Mouse (Mus musculus) brain, embryonic 14.5 days (tissue): ENCODE measurements around the gene Dlx6. TPM values are rescaled to one million over a fixed set of nuclear protein-coding genes. Genes with fewer than 3 reads are reported as not detected.

Experiments
- DNase-seq: peaks from one replicate; pipeline ENCODE4 v3.0.0-alpha.2; 2011; ENCODE audit warnings: low read depth
- CTCF ChIP-seq: fragments of 200-500 bp; IDR thresholded peaks from 2 replicates; pipeline ENCODE4 v1.5.1; 2012; ENCODE audit warnings: inconsistent platforms, mild to moderate bottlenecking, moderate library complexity, borderline replicate concordance; ENCODE audit not compliant: insufficient read depth, insufficient read length; ENCODE audit errors: extremely low read depth
- POLR2A ChIP-seq: fragments of 200-500 bp; IDR thresholded peaks from 2 replicates; pipeline ENCODE4 v1.6.1; 2012; ENCODE audit warnings: mild to moderate bottlenecking, inconsistent platforms, borderline replicate concordance; ENCODE audit not compliant: poor library complexity, insufficient read depth, insufficient read length, severe bottlenecking; ENCODE audit errors: extremely low read depth
- polyA plus RNA-seq: library from polyadenylated mRNA; depleted of rRNA; stranded (reverse); fragments of >200 nt; gene quantifications from 2 replicates; pipeline ENCODE4 v1.2.3, GENCODE M21; 2012

Gene Dlx6
- polyA plus RNA-seq, 1 experiment: 13.2 TPM

DNA sequence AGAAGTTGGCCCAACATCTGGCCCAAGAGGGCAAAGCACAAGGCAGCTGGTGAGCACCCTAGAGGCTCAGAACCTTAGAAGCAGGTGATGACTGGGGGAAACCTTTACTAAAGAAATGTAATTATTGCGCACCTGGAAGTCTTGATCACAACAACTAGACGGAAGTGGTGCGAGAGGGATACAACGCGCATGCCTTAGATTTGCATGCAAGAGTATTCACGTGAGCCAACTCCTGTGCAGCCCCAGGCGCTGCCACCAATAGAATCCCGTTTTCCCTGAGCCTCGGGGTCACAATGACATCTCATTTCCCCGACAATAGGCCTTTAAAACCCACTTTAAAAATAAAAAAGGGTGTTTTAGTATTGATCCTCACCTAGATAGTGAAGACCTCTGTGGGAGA, 12.0 kb upstream of the Dlx6 start:
- TF ChIP-seq POLR2A: no peak
- no peak for TF ChIP-seq CTCF
- peak; percentile 63 for DNase-seq

DNA sequence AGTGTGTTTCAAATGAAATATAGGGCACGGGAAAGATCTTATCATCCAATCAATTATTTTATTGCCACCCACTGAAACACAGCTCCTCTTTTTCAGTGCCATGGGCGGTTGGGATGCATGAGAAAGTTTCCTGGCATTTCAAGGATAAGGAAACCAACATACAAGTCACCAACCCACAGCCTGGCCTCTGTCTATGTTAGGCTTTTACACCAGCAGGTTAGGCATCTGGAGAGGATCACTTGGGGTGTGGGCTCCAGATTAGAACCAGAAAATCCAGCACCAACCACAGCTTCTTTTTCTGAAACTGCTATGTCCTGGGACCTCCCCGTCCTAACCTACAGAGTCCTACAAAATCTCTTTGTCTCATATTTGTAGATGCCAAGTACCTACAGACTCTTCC, 10.2 kb upstream of the Dlx6 start:
- no peak for TF ChIP-seq POLR2A
- TF ChIP-seq CTCF: no peak
- DNase-seq: no peak

DNA sequence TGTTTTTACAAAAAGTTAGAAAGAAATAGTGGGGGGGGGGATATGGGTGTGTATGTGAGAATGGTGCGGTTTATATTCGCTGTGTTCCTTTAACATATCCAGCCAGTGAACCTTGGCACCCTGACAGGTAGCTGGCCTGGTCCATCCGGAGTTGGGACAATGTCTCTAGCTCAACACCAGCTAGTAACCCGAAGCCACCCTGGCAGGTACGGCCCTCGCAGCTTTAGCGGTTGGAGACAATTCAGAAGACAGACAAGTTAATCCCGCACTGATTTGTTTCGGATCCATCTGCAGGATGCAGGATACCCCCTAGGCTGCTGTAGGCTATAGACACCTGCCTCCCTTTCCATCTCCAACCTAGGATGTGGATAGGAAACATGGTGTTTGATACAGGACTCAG, 9.0 kb upstream of the Dlx6 start:
- no peak for TF ChIP-seq POLR2A
- no peak for DNase-seq

DNA sequence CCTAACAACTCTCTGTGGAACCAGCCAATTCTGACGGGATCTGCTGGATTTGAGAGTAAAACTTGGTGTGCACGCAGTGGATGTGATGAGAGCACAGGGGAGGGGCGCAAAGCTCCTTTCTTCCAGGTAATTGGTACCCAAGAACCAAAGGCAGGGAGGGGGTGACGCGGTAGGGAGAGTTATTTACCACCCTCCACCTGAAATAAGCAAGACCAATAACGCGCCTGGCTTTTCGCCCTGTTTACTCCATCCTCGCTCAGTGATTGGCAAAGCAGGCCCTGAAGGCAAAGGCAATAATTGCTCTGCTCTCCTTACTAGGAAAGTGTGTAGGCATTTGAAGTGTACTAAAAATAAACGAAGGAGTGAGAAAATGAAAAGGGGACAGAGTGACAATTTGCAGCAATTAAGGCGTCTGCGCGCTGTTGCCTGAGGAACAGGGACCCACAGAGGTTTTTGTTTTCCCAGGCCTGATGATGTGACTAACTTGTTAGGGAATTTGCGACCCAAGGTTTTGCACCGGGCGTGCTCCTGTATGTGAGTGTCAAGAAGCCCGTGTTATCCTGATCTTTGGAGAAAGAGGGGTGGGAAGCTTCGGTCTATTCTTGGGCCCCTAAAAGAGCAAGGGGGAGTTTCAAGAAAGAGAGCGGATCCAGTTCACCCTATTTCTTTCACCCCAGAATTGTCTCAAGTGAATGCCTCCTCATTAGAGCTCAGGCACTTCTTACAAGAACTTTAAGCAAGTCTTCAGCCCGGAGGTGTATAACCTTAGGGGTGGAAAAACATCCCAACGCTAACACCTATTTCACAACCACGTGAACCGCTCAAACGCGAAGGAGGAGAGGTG, 8.0 kb upstream of the Dlx6 start:
- no peak for TF ChIP-seq POLR2A
- no peak for TF ChIP-seq CTCF
- DNase-seq: peak; percentile 64

DNA sequence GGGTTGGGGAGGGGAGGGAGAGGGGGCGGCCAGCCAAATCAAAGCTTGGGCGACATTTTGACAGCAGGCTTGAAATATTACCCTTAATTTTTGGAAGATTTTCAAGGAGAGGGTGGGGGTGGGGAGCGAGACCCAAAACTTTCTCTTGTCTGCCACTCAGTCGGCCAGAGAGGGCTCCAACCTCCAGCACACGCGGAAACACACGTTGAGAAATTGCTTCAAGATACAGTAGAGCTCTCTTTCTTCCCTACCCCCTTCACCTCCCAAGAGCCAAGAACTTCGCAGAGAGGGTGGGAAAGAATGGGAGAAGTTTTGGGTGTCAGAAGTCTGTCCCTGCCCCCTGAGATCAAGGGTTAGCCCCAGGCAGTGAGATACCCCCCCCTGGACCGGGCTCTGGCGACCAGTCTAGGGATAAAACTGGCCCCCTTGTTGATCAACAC, 7.4 kb upstream of the Dlx6 start:
- no peak for DNase-seq
- TF ChIP-seq POLR2A (no peak), CTCF (no peak)

DNA sequence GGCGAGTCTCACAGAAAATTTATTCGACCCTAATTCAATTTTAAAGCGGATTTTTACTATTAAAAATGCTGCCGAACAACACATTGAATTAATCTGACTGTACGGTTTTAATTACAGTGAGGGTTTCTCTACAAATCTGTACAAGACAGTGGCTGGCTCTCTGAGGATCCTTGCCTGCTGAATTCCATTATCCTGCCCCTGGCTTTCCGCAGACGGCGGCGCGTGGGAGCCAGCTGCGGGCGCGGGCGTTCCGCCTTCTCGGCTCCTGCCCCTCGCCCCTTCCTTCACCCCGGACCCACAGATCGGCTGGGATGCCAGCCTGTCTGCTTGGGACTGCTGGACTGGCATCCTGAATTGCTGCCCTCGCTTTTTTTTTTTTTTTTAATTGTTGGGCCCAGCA, 6.8 kb upstream of the Dlx6 start:
- TF ChIP-seq CTCF (no peak), POLR2A (no peak)
- peak; percentile 43 for DNase-seq

DNA sequence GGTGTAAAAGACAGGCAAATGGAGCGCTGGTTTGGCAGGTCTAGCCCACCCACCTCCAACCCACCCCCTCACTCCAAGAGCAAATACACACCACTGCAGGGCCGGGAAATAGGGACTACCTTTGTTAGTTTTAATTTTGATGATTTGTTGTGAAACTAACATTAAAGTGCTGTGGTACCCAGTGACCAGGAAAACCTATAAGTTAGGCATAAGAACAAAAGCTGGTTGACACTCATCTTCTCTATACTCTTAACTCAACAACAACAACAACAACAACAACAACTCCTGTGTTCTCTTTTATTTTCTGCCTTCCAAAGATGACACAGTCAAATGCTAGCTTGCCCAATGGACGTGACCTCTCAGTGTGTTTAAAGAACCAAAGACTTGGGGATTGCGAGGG, 6.3 kb upstream of the Dlx6 start:
- TF ChIP-seq CTCF (no peak), POLR2A (no peak)
- no peak for DNase-seq

DNA sequence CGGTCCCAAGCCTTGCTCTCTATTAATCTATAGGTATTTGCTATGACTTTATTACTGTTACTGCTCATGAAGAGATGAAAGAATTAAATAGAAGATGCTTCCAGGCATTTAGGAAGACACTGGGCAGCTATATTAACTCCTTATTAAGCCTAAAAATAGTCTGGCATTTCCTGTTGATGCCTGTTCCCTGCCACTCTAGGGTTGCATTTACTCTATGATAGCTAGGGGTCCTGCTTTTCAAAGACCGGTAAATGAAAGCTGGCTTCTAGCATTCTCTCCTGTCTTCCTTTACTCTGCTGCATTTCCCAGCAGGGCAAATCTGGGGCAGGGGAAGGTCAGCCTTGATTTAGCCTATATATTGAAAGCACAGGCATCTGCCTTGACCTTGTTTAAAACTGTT, 5.4 kb upstream of the Dlx6 start:
- peak; percentile 33 for DNase-seq
- no peak for TF ChIP-seq POLR2A
- no peak for TF ChIP-seq CTCF

DNA sequence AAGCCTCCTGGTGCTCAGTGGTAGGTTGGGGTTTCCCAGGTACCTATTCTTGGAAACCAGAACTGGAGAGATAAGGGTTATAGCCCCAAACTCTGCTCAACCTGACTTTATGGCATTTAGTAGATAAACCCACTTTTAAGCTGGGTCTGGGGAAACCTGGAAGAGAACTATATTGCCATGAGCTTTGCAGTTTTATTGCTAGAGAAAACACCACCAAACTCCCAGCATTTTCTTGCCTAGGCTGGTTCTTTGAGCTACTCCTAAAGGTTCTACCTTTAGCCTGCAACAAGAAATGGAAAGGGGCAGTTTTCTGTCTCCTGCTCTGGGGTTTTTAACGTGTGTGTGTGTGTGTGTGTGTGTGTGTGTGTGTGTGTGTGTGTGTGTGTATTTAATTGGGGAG, 4.6 kb upstream of the Dlx6 start:
- DNase-seq: no peak
- TF ChIP-seq CTCF: no peak

DNA sequence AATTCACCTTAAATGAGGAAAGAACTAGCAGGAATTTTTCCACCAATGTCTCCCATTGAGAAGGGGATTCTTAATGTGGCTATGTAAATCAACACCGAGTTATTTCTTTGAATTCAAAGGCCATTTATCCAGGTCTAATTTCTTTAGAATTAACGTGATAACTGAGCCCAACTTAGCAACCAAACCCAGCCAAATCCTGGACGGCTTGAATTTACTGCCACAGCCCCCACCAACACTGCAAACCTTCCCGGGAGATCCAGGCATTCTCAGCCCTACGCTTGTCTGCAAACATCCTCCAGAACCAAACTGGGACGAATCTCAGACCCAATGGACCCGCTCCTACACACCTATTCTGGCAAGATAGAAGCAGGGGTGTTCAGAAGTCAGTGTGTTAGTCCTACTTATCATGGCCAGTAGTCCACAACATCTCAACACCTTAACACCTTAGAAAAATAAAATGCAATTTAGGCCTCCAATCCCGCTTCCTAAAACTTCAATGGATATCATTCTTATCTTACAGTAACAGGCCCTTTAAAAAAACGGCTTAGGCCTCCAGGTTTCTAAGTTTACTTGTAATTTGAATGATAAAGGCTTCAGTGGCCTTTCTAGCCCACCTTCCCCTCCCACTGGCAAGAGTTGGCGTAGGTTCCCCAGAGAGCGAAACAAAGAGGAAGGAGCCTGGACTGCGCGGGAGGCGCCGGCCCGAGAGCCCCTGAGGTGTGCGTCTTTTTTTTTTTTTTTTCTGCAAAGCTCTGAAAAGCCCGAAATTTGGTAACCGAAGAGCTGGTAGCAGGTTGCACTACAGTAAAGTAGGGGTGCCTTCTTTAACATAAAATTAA, 3.8 kb upstream of the Dlx6 start:
- TF ChIP-seq POLR2A (no peak), CTCF (no peak)
- DNase-seq: peak; percentile 47

DNA sequence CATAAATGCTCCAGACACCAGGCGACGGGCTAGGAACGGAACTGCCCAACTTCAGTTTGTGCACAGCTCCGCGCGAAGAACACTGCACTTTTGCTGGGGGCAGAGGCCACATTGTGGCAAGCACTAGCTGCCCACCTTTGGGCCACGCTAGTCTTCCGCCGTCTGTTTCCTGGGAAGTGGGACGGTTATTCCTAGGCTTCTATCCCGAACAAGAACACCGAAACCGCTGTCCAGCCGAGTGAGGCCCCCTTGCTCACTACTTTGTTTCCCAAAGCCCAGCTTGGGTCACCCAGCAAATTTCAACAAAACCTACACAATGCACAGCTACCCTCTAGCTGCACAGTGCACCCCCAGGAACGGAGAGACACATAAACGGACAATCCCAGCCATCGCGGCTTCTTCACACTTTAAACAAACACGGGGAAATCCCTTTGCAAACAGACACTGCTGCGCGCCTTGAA, 3.2 kb upstream of the Dlx6 start:
- TF ChIP-seq CTCF: no peak
- no peak for TF ChIP-seq POLR2A
- DNase-seq: no peak

DNA sequence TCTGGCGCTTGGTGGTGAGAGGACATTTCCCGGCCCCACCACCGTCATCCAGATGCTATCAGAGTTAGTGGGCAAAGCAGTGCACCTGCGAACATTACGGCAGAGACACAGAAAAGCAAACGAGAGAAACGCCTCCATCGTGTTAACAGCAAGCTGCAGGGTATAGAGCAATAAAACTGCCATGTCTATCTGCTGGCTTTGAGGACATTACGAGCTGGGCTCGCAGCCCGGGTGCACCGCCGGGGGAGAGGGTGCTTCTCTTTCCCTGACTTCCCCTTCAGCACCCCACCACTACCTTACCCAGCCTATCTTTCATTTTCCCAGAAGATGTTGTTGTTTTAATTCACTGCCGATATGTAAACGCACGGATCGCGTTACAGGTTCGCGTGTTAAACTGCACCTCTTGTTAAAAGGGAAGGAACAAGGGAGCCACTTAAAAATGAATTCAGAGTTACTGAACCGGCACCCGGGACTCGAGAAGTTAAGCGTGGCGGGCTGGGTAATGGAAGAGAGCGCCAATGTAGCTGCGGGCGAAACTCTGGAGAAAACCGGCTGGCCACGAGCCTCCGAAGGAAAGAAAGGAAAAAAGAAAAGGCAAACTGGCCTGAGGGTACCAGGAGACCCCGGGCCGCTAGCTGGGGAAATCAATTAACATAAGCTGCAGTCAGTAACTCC, 2.6 kb upstream of the Dlx6 start:
- DNase-seq: peak; percentile 67

More for the DNA sequence above, 2.6 kb upstream of the Dlx6 start:
- TF ChIP-seq POLR2A (no peak), CTCF (no peak)
